Mouse (Mus musculus) neural tube, embryonic 15.5 days (tissue): Measurements from ENCODE around the gene Rras2. TPM values are rescaled to one million over a fixed set of nuclear protein-coding genes. Genes with fewer than 3 reads are reported as not detected.
A peak's percentile ranks its signal among the peaks of the same experiment; 100 is the strongest.

Source experiments
- ATAC-seq: fragments of 200-750 bp; cut with Nextera tagmentation; 2 replicates; pipeline ENCODE4 v1.8.0; 2017; ENCODE audit warnings: mild to moderate bottlenecking, moderate TSS enrichment, moderate library complexity; ENCODE audit not compliant: low FRiP score
- H3K27ac ChIP-seq: fragments of 300-500 bp; sonication (generic); replicated peaks from 2 replicates; pipeline ENCODE4 v1.5.1; 2015; ENCODE audit warnings: mild to moderate bottlenecking, inconsistent platforms
- H3K27me3 ChIP-seq: fragments of 300-500 bp; sonication (generic); replicated peaks from 2 replicates; pipeline ENCODE4 v1.6.1; 2015; ENCODE audit warnings: inconsistent platforms
- H3K36me3 ChIP-seq: fragments of 300-500 bp; sonication (generic); 2 replicates; pipeline ENCODE4 v1.6.1; 2015; ENCODE audit warnings: inconsistent platforms
- H3K4me1 ChIP-seq: fragments of 300-500 bp; sonication (generic); 2 replicates; pipeline ENCODE4 v1.6.1; 2015; ENCODE audit warnings: inconsistent platforms
- H3K4me2 ChIP-seq: fragments of 300-500 bp; sonication (generic); 2 replicates; pipeline ENCODE4 v1.6.1; 2015; ENCODE audit warnings: inconsistent platforms, mild to moderate bottlenecking, moderate library complexity
- H3K4me3 ChIP-seq: fragments of 300-500 bp; sonication (generic); replicated peaks from 2 replicates; pipeline ENCODE4 v1.5.1; 2015; ENCODE audit warnings: mild to moderate bottlenecking, inconsistent platforms
- H3K9ac ChIP-seq: fragments of 300-500 bp; sonication (generic); replicated peaks from 2 replicates; pipeline ENCODE4 v1.6.1; 2015; ENCODE audit warnings: mild to moderate bottlenecking, inconsistent platforms
- H3K9me3 ChIP-seq: fragments of 300-500 bp; sonication (generic); replicated peaks from 2 replicates; pipeline ENCODE4 v1.6.1; 2016; ENCODE audit warnings: inconsistent platforms
- WGBS: fragments of 180-500 bp; shearing (Covaris S2); methylation state at CpG from one replicate; pipeline ENCODE4 v1.1.7; 2015; ENCODE audit warnings: mixed read lengths; 5-methylcytosine and 5-hydroxymethylcytosine counted together
- polyA plus RNA-seq: library from polyadenylated mRNA; unstranded; fragments of >200 nt; fragmentation: Nextera tagmentation; extraction: Ambion mirVana; gene quantifications from 2 replicates; pipeline ENCODE4 v1.2.1, GENCODE M21; 2015

Gene Rras2
- polyA plus RNA-seq, 1 experiment from 2014 or later: 18.2 TPM

- Histone ChIP-seq H3K4me1 (peaks cover 6% of the 10 kb centered on the region; the same call in 1 of the 2 replicates), H3K27me3 (no peaks in the 10 kb centered on the region), H3K27ac (no peak overlapping the region), H3K9ac (no peak overlapping the region), H3K9me3 (no peaks in the 10 kb centered on the region), H3K4me2 (no peak overlapping the region), H3K36me3 (no peaks in the 10 kb centered on the region), H3K4me3 (no peak overlapping the region)
- 95% methylated on average over 3 of the region's 3 CpGs for WGBS
- no peak for ATAC-seq
These were observed 98.7 kb downstream of the Rras2 start for GRCm38 (mm10) chr7:114018861-114019260.

GRCm38 (mm10) chr7:114016001-114016949 lies 101.3 kb downstream of the Rras2 start:
- Histone ChIP-seq H3K9ac (no peak overlapping the region), H3K4me2 (no peak overlapping the region), H3K36me3 (no peaks in the 10 kb centered on the region), H3K4me3 (no peak overlapping the region), H3K4me1 (peaks cover 10% of the 10 kb centered on the region; the same call in 1 of the 2 replicates), H3K27ac (no peak overlapping the region), H3K9me3 (no peaks in the 10 kb centered on the region), H3K27me3 (no peaks in the 10 kb centered on the region)
- ATAC-seq: no peak
- 81% methylated on average over 8 of the region's 8 CpGs for WGBS

- Histone ChIP-seq H3K36me3 (no peaks in the 10 kb centered on the region), H3K4me2 (no peak overlapping the region), H3K4me3 (no peak overlapping the region), H3K27me3 (no peaks in the 10 kb centered on the region), H3K4me1 (0 out of 2 replicates have a peak, but pooled peaks cover 4% of the 10 kb centered on the region), H3K9me3 (no peaks in the 10 kb centered on the region), H3K27ac (no peak overlapping the region), H3K9ac (no peak overlapping the region)
- no peak for ATAC-seq
- WGBS: 61% methylated on average over 9 of the region's 9 CpGs
These were observed 105.7 kb downstream of the Rras2 start for GRCm38 (mm10) chr7:114011726-114012443.

- Histone ChIP-seq H3K36me3 (no peaks in the 10 kb centered on the region), H3K27me3 (no peaks in the 10 kb centered on the region), H3K4me3 (no peak overlapping the region), H3K27ac (no peak overlapping the region), H3K9ac (no peak overlapping the region), H3K4me2 (no peak overlapping the region), H3K4me1 (peaks cover 23% of the 10 kb centered on the region), H3K9me3 (no peaks in the 10 kb centered on the region)
- WGBS: 72% methylated on average over 5 of the region's 5 CpGs
- ATAC-seq: no peak
These were observed 110.0 kb downstream of the Rras2 start for GRCm38 (mm10) chr7:114007565-114007964.

- Histone ChIP-seq H3K4me1 (peaks cover 23% of the 10 kb centered on the region), H3K4me2 (no peak overlapping the region), H3K9me3 (no peaks in the 10 kb centered on the region), H3K4me3 (no peak overlapping the region), H3K36me3 (no peaks in the 10 kb centered on the region), H3K27me3 (no peaks in the 10 kb centered on the region), H3K9ac (no peak overlapping the region), H3K27ac (no peak overlapping the region)
- WGBS: 81% methylated on average over 8 of the region's 8 CpGs
- no peak for ATAC-seq
These were observed 111.1 kb downstream of the Rras2 start for GRCm38 (mm10) chr7:114006456-114006855.

DNA sequence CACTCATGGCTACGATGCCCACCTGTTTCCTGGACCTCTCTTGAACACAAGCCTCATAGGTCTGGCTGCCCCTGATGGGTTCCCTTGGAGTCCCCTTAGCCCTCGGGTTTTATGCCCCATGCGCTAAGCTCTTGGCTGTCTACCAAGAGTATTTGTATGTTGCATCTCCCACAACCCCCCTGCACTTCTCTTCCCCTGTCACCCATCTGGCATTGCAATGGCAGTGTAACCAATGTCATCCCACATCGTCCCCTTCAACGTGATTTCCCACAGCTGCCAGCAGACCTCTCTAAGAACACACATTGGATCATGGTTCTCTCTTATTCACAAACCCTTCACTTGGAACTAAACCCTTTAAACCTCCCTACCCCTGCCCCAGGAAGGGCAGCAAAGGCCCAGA lies 112.1 kb downstream of the Rras2 start:
- ATAC-seq: no peak
- H3K9me3 ChIP-seq: no peaks in the 10 kb centered on the region
- H3K4me2 ChIP-seq: no peak overlapping the region
- no peaks in the 10 kb centered on the region for H3K36me3 ChIP-seq
- no peak overlapping the region for H3K9ac ChIP-seq
- no peaks in the 10 kb centered on the region for H3K27me3 ChIP-seq
- 68% methylated on average over 5 of the region's 5 CpGs for WGBS
- H3K4me1 ChIP-seq: peaks cover 23% of the 10 kb centered on the region
- H3K27ac ChIP-seq: no peak overlapping the region
- H3K4me3 ChIP-seq: no peak overlapping the region

- H3K27ac ChIP-seq: peak overlapping the region; percentile 18; the same call in 1 of the 2 replicates
- no peaks in the 10 kb centered on the region for H3K27me3 ChIP-seq
- WGBS: 17% methylated on average over 5 of the region's 5 CpGs
- ATAC-seq: no peak
- H3K4me1 ChIP-seq: peaks cover 23% of the 10 kb centered on the region
- no peak overlapping the region; the same call in 1 of the 2 replicates for H3K4me2 ChIP-seq
- no peaks in the 10 kb centered on the region for H3K36me3 ChIP-seq
- H3K9ac ChIP-seq: no peak overlapping the region
- no peak overlapping the region for H3K4me3 ChIP-seq
- H3K9me3 ChIP-seq: no peaks in the 10 kb centered on the region
These were observed 113.4 kb downstream of the Rras2 start for GRCm38 (mm10) chr7:114004171-114004570.

GRCm38 (mm10) chr7:113997675-113998354 lies 119.8 kb downstream of the Rras2 start:
- no peak overlapping the region for H3K27ac ChIP-seq
- H3K4me1 ChIP-seq: peaks cover 14% of the 10 kb centered on the region
- WGBS: 59% methylated on average over 7 of the region's 7 CpGs

More at GRCm38 (mm10) chr7:113997675-113998354, 119.8 kb downstream of the Rras2 start:
- no peak overlapping the region for H3K4me3 ChIP-seq
- no peaks in the 10 kb centered on the region for H3K36me3 ChIP-seq
- no peak overlapping the region for H3K4me2 ChIP-seq
- ATAC-seq: no peak
- H3K9me3 ChIP-seq: no peaks in the 10 kb centered on the region
- no peak overlapping the region for H3K9ac ChIP-seq
- no peaks in the 10 kb centered on the region for H3K27me3 ChIP-seq

Other genes starting within 250 kb of the Rras2 start
- gene Copb1, start 136.9 kb upstream of the Rras2 start, polyA plus RNA-seq: 83.1 and 88.6 TPM in 2 replicates
- 345 and 353 TPM in 2 replicates for gene Psma1, start 158.3 kb upstream of the Rras2 start, polyA plus RNA-seq